Mouse (Mus musculus) monocyte, adult 2 months (primary cell): ENCODE data around the gene Fkbp11.
A peak's percentile ranks its signal among the peaks of the same experiment; 100 is the strongest.
"Not testable (repeated sequence)": the region's sequence is repeated elsewhere in the genome, so short reads cannot be mapped to it uniquely, and the experiment has no call there.

ENCODE experiments used
- DNase-seq, 2 experiments: peaks; one replicate each; pipeline ENCODE4 v3.0.0; 2022; ENCODE audit warnings: low spot score in 2 of 2, low read depth in 1 of 2

The Fkbp11 gene

DNA sequence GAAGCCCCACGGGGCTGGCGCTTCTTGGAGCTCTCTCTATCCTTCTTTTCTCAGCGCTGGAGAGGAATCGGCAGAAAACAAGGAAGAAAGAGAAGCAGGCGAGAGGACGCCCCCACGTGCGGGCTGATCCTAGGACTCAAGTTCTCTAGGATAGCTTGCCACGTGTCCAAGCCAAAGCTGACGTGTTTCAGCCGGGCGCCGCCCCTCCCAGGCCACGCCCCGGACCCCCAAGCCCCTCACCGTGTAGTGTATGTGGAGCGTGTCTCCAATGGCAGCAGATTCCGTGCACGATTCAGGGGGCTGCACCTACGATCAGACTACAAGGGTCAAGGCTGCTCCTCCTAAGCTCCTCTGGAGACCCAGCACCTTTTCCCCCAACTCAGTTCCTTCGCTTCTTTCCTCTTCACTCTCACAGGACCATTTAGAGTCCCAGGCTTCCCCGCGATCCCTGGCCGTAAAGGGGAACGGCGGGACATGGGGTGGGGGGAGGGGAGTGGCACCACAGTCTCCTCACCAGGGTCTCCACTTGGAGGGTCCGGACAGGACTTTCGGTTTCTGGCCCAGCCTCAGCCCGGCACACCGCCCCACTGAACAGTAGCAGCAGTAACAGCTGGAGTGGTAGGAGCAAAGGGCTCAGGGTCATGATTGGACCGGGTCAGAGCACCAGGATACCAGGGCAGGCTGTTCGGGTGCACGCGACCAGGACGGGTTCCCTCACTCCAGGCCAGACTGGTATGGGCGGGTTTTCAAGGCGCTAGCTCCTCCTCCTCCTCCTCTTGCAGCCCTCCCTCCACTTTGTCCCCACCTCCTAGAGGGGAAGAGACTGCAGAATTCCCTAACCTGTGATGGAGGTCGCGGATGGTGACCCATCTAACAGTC, at the start of gene Fkbp11:
TSS of gene Fkbp11 (minus strand) at position 756 of the 879 bp plus-strand sequence.
- no peak for DNase-seq

GRCm38 (mm10) chr15:98777762-98778161, 49.8 kb upstream of the Fkbp11 start, which contains the start of gene Wnt10b:
Gene Wnt10b, minus strand, starts transcription at chr15:98778150.
- DNase-seq = no peak

DNA sequence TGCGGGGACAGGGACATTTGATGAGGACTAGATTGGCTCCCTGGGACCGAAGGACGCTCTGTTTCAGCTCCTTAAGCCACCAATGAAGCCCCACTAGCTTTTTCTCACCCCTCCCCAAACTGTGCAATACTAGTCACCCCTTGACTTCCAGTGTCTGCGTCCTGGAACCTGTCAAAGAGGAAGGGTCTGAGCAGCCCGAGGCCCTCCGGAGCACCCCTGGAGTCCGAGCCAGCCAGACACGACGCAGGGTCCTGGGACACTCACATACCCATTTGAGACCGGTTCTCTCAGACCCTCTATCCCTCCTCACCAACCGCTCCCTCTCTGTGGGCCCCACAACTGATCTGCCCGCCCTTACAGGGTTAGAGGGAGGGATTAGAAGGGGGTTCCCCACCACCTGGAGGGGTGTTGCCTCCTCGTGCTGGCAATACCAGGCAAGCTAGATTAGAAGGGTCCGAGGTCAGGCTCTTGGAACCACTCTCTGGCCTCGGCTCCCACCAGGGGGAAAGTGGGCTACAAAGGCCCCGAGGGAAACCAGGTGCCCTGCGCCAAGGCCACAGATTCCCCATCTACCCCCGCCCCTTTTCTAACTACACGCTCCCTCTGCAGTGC, 49.1 kb upstream of the Fkbp11 start:
- DNase-seq = no peak

DNA sequence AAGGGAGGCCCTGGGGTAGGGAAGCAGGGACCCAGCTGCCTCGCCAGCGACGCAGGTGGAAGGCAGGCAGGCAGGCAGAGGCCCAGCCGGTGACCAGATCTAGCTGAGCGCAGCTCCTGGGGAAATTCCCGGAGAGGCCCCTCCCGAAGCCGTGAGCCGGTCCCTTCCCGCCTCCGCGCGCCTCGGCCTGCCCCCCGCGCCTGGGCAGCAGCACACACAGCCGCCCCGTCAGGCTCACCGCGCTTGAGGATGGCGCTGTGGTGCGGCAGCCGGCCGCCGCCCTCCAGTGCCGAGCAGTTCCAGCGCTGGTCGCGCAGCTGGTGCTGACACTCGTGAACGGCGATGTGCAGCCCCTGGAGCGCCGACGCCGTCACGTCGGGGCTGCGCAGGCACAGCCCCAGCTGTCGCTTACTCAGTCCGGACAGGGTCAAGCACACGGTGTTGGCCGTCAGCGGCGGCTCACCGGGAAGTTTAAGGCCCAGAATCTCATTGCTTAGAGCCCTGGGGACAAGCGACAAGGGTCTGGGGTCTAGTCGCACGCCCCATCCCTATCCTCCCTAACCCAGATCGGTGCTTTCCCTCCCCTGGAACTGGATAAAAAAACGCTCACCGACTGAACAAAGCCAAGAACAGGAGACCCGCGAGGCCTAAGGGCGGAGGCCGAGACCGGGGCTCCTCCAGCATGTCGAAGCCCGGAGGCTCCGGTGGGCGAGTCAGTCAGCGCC, 48.4 kb upstream of the Fkbp11 start:
- DNase-seq = no peak

DNA sequence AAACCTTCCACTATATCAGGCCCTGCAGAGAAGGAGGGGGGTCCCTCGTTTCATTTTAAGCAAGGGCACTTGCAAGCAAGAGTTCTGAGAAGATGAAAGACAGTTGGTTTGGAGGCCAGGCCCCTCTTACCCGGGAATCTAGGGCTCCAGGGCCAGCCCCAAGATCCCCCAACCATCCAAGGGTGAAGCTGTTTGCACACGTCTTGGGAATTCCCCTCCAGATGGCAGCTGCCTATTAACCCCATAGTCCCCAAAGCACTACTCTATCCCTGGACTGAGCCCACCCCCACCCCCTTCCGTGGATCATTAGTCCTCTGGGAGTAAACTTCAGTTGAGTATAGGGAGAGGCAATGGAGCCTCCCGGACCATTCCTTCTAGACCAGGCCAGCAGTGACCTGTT, 47.5 kb upstream of the Fkbp11 start:
- DNase-seq = no peak

GRCm38 (mm10) chr15:98774096-98774495, 46.1 kb upstream of the Fkbp11 start:
- no peak for DNase-seq

GRCm38 (mm10) chr15:98772511-98773211, 44.7 kb upstream of the Fkbp11 start:
- no peak for DNase-seq

DNA sequence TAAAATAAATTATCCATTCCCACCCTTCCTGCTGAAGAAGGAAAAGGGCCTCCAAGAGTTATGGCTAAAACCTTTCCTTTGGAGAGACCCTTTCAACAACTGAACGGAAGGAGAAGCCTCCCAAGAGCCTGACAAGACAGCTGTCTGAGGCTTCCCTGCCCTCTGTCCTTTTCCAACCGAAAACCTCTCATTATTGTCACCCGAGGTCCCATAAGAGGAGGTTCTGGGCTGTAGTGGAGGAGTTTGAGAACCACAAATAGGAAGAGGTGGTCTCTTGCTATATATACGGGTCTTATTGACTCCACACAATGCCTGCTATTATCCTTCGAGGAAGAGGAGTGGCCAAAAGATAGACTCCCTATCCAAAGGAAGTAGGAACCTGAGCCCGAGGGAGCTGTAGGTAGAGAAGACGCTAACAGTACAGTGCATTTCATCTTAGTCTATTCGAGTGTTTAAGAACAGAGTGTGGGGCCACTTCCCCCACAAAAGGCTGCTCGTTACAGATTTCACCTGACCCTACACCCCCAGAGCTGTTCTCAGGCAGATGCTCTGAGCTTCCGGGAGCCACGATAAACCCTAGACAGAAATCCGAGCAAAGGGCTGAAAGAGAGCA, 43.9 kb upstream of the Fkbp11 start:
- DNase-seq = no peak

DNA sequence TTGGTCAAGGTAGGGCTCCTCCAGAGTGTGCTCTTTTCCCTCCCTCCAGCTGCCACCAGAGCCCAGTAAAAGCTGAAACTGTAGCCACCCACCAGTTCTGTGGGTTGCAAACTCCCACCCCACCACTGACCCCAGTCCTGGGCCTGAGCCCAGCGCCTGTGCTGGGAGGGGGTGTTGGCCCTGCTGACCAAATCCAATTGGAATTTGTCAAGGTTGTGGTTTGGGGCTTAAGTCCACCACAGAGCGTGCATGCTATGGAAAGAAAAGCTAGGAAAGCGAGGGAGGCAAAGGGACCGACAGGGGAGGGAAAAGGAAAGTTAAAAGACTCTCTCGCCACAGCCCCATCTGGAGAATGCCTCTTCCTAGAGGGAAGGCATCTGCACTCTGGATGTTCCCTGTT, 40.3 kb upstream of the Fkbp11 start:
- no peak for DNase-seq

DNA sequence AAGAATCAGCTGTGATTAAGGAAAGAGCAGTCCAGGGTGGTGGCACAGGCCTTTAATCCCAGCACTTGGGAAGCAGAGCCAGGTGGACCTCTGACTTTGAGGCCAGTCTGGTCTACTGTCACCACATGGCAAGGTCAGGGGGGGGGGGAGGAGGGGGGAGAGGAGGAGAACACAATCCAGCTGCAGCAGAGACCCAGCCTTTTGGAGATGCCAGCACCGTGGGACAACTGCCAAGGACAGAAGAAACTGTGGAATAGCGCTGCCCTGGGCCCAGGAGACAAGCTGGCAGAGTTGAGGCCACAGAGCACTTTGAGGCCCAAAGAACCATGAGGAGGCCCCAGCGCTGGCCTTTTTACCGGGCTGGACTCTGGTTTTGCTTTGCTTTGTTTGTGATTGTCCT, 37.9 kb upstream of the Fkbp11 start:
- no peak for DNase-seq

DNA sequence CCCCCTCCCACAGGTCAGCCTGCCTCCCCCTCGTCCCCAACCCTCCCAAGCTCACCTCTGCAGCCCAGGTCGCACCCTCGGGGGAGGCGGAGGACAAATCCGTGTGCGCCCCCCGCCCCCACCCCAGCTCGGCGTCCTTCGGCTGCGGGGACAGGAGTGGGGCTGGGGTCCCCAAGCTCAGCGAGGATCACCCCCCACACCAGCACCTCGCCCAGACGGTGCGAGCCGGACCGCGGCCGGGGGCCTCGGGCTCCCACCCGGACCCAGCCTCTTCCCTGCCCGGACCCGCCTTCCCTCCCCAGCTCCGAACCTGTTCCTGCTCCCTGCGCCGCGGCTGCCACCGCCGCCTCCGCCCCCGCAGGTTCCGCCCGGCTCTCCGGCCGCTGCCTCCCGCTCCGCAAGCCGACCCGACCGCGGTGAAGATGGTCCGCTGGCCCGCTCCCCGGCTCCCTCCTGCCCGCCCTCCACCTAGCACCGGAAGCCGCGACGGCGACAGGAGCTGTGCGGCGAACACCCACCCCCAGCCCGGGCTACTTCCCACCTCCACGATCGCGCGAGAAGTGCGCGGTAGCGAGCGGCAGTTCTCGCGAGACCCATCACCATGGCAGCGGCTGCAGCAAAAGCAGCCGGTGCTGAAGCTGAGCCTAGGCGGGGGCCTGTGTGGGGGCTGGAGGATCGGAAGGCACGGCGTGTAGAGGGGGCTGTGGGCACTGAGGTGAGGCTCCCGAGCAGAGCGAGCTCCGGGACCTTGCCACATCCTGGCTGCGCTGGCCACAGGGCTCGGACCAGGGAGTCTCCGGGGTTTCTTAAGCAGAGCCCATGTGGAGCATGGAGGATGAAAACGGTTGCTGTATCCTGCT, 34.9 kb upstream of the Fkbp11 start, which contains the start of gene Arf3:
TSS of gene Arf3 (minus strand) at position 545 of the 860 bp plus-strand sequence.
- peak; percentile 78 to 92 for DNase-seq

DNA sequence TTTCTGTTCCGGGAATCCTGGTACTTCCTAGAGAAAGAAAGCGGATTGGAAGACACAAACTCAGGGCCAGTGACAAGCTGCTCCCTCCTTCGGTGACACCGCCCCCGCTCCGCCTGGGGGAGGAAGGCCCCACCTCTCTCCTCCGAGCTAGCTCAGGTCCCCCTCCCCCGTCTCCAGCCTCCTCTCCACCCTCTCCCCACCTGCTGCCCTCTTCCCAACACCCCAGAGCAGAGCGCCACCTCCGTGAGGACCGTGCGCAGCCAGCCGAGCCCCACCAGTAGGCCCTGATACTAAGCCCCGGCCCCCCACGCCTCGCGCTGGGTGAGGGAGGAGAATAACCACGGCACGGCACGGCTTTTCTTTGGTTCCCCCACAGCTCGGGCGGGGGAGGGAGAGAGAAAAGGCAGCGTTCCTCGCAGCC, 34.2 kb upstream of the Fkbp11 start:
- DNase-seq = peak in 1 of 2 experiments; percentile 30

DNA sequence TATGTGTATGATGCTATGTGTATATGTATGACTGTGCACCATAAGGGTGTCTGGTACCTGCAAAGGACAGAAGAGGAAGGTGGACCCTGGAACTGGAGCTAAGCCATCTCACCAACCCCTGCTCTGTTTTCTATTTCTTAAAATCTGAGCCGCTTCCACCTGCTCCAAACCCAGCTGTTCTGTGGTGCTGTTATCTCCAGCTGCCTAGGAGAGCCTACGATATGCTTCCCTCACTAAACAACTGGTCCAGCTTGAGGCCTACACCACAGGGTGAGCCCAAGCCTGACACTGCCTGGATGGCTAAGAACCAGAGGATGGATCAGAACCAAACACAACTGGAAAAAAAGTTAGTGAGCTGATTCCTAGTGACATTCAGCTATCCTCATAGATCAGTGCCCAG, 26.1 kb upstream of the Fkbp11 start:
- no peak for DNase-seq

DNA sequence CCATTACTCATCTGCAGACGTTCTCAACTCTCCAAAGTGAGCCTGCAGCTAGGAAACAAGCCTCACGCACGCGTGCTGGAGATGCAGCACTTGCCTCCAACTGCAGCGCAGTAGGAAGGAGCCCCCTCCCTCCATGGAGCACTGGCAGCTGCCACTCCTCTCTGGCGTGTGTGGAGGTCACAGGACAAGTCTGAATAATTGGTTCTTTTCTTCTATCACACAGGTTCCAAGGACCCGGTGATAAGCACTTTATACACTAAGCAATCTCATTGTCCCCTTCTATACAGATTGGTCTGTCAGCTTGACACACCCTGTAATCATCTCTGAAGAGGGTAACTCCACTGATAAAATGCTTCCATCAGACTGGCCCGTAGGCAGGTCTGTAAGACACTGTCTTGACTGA, 25.0 kb upstream of the Fkbp11 start:
- no peak for DNase-seq

DNA sequence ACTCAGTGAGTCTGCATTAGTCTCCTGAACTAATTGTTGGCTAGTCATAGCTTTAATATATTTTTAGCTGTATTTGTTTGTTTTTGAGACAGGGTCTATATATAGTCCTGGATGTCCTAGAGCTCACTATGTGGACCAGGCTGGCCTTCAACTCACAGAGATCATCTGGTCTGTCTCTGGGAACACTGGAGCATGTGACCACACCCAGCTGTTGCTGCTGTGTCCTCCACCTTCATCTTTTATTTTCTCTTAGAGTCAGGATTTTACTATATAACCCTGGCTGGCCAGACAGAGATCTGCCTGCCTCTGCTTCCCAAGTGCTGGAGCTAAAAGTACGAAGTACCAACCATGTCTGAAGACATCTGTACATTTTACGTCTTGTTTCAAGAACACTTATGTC, 21.1 kb upstream of the Fkbp11 start:
- DNase-seq = no peak

DNA sequence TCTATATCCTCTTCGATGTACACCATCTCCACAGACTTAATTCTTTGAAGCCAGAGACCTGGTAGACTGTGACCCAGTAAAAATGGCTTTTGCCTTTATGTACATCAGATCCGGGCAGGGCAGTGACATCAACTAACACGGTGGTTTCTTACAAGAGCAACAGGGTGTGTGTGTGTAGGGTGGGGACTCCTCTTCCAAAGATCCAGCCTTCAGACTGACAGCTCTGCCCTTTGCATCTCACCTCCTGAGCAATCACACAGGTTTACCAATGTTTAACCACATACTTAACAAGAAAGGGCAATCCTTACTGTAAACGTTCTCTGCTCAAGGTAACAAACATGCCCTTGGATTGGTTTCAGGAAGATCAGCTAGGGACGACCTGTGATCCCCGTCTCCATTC, 19.3 kb upstream of the Fkbp11 start:
- no peak for DNase-seq

DNA sequence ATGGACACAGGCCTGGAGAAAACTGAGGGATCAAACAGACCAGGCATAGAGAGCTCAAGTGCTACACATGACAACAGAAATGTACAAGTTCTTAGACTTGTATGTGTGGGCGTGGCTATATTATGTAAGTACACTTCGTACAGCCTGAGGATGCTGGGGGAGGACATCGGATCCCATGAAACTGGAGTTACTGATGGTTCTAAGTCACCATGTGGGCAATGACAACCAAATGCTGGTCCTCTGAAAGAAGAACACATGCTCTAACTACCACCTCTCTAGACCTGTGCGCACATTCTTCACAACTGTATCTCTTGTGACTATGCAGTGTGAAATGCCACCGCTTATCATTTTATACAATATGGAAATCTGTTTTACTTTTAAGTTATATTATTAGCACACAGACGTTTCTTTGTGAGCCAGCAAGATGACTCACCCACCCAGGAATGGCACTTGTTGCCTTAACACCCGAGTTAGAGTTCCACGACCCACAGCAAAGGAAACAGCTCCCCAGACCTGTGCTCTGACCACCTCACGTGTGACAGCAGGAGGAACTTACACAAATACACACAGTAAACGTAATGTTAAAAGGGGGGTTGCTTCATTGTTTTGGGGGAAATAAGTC, 18.5 kb upstream of the Fkbp11 start:
- no peak for DNase-seq

DNA sequence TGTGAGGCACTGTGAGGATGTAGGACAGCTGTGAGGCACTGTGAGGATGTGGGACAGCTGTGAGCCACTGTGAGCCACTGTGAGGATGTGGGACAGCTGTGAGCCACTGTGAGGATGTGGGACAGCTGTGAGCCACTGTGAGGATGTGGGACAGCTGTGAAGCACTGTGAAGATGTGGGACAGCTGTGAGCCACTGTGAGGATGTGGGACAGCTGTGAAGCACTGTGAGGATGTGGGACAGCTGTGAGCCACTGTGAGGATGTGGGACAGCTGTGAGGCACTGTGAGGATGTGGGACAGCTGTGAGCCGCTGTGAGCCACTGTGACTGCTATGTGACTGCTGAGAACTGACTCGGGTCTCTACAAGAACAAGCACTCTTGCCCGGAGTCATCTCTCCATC, 15.9 kb upstream of the Fkbp11 start:
- not testable (repeated sequence) for DNase-seq

- DNase-seq = no peak
These were observed 14.9 kb upstream of the Fkbp11 start for GRCm38 (mm10) chr15:98742766-98743428.
